Mouse (Mus musculus) limb, embryonic 10.5 days (tissue): Measurements from ENCODE around the gene Adam19. TPM values are rescaled to one million over a fixed set of nuclear protein-coding genes. Genes with fewer than 3 reads are reported as not detected.
A peak's percentile ranks its signal among the peaks of the same experiment; 100 is the strongest.

Source experiments
- DNase-seq: peaks from one replicate; pipeline ENCODE4 v3.0.0-alpha.2; 2017; ENCODE audit warnings: low spot score
- H3K27ac ChIP-seq: fragments of 300-500 bp; sonication (generic); 2 replicates; pipeline ENCODE4 v1.5.1; 2016; ENCODE audit warnings: mild to moderate bottlenecking
- H3K27me3 ChIP-seq: fragments of 300-500 bp; sonication (generic); 2 replicates; pipeline ENCODE4 v1.6.1; 2016; ENCODE audit warnings: low read depth, mild to moderate bottlenecking; ENCODE audit not compliant: poor library complexity, severe bottlenecking
- H3K36me3 ChIP-seq: fragments of 300-500 bp; sonication (generic); 2 replicates; pipeline ENCODE4 v1.6.1; 2016; ENCODE audit warnings: mild to moderate bottlenecking, moderate library complexity
- H3K4me1 ChIP-seq: fragments of 300-500 bp; sonication (generic); 2 replicates; pipeline ENCODE4 v1.6.1; 2016
- H3K4me3 ChIP-seq: fragments of 300-500 bp; sonication (generic); 2 replicates; pipeline ENCODE4 v1.5.1; 2016; ENCODE audit warnings: mild to moderate bottlenecking, moderate library complexity
- H3K9me3 ChIP-seq: fragments of 300-500 bp; sonication (generic); replicated peaks from 2 replicates; pipeline ENCODE4 v1.6.1; 2016; ENCODE audit warnings: mild to moderate bottlenecking
- WGBS: fragments of 180-500 bp; shearing (Covaris S2); methylation state at CpG from one replicate; pipeline ENCODE4 v1.1.7; 2016; 5-methylcytosine and 5-hydroxymethylcytosine counted together
- polyA plus RNA-seq: library from polyadenylated mRNA; unstranded; fragments of >200 nt; fragmentation: Nextera tagmentation; extraction: Ambion mirVana; gene quantifications from 2 replicates; pipeline ENCODE4 v1.2.1, GENCODE M21; 2016

The Adam19 gene
- polyA plus RNA-seq: 10.8 and 14.4 TPM in 2 replicates

DNA sequence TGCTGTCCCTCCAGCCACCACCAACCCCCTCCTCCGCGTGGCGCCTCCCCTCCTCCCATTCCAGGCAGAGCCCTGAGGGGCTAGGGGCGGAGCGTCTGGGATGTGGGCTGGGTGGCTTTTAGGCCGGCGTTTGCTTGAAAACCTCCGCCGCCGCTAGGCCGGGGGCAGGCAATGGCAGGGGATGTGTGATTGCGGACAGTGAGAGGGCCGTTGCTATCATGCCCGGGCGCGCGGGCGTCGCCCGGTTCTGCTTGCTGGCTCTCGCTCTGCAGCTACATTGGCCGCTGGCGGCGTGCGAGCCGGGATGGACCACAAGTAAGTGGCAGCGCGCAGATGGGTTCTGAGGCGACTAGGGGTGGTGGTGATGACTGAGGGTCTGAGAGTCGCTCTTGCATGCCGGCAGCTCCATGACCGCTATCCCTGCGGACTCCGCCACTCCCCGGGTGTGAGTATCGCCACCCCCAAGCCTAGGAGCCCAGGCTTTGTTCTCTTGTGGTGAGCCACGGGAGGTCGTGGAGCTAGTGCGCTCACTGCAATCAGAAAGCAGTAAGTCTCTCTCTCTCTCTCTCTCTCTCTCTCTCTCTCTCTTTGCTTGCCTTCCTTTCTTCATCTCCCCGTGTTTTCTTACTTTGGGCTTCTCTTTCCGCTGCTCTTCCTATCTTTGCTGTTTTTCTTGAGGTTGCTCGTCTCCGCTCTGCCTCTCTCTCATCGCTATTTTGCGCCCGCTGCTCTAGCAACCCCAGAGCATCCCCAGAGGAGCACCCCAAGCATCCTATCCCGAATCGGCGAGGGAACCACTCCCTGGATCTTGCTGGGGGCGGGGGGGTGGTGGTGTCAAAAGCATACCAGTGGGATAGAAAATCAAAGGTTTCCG lies at the start of gene Adam19:
Gene Adam19 (plus strand): TSS at position 97 of the 874 bp plus-strand sequence.
- Histone ChIP-seq H3K9me3 (no peaks in the 10 kb centered on the region), H3K27ac (peak within 1 kb of the TSS; percentile 93), H3K4me1 (peaks cover 43% of the 10 kb centered on the region), H3K36me3 (peaks cover 6% of the 10 kb centered on the region; the same call in 1 of the 2 replicates), H3K27me3 (peaks cover 11% of the 10 kb centered on the region; the same call in 1 of the 2 replicates), H3K4me3 (peak within 1 kb of the TSS; percentile 81)
- peak; percentile 87 for DNase-seq
- WGBS: under 1% methylated on average over 51 of the region's 51 CpGs

- WGBS: 28% methylated on average over 6 of the region's 6 CpGs
Measured at GRCm38 (mm10) chr11:46016061-46016460, 39.7 kb upstream of the Adam19 start.

DNA sequence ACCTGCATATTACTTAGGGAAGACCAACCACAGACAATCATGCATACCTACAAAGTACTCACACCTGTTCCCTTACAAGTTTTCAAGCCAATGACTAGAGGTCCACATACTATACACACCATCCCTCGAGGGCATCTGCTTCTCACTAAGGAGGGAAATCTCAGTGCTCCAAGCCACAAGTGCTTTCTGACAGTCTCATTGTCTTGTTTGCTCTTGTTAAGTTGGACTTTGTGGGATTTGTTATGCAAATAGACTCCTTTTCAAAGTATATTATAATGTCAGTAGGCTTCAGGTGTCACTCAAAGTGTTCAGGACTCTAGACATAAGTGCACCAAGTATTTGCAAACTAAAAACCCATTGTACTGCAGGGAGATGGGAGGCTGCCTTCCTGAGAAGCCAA lies 35.5 kb upstream of the Adam19 start:
- H3K36me3 ChIP-seq: no peaks in the 10 kb centered on the region
- no peaks in the 10 kb centered on the region for H3K9me3 ChIP-seq
- no peak overlapping the region for H3K4me3 ChIP-seq
- H3K4me1 ChIP-seq: no peaks in the 10 kb centered on the region
- no peaks in the 10 kb centered on the region for H3K27me3 ChIP-seq
- 78% methylated on average over 1 of the region's 1 CpGs for WGBS
- DNase-seq: no peak
- H3K27ac ChIP-seq: no peak overlapping the region

More at GRCm38 (mm10) chr11:46016061-46016460, 39.7 kb upstream of the Adam19 start:
- Histone ChIP-seq H3K27ac (no peak overlapping the region), H3K27me3 (no peaks in the 10 kb centered on the region), H3K4me1 (no peaks in the 10 kb centered on the region), H3K4me3 (no peak overlapping the region), H3K36me3 (no peaks in the 10 kb centered on the region), H3K9me3 (no peaks in the 10 kb centered on the region)
- peak; percentile 83 for DNase-seq

- Histone ChIP-seq H3K27ac (no peak overlapping the region), H3K9me3 (no peaks in the 10 kb centered on the region), H3K4me3 (no peak overlapping the region), H3K27me3 (no peaks in the 10 kb centered on the region), H3K4me1 (no peaks in the 10 kb centered on the region), H3K36me3 (no peaks in the 10 kb centered on the region)
- DNase-seq: no peak
Measured at GRCm38 (mm10) chr11:46021850-46022249, 33.9 kb upstream of the Adam19 start.

DNA sequence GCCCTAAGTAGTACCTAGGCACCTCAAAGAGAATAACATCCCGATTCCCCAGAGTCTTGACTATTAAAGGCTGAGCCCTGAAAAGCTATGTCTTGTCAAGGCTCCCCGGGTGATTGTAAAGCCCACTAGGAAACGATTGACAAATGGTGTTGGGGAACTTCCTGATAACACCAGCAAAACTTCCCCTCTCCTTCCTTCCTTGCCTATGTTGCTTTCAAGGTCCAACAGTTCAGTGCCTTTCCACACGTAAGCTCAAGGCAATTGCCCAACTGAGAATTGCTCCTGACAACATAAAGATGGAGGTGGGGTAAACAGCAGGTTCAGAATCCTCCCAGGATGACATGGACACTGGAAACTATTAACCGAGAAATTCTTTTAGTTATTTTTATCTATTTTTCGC lies 32.8 kb upstream of the Adam19 start:
- Histone ChIP-seq H3K4me1 (no peaks in the 10 kb centered on the region), H3K27ac (no peak overlapping the region), H3K9me3 (no peaks in the 10 kb centered on the region), H3K4me3 (no peak overlapping the region), H3K27me3 (no peaks in the 10 kb centered on the region), H3K36me3 (no peaks in the 10 kb centered on the region)
- 80% methylated on average over 6 of the region's 6 CpGs for WGBS
- no peak for DNase-seq

- no peak overlapping the region for H3K4me3 ChIP-seq
- H3K36me3 ChIP-seq: no peaks in the 10 kb centered on the region
- H3K27ac ChIP-seq: no peak overlapping the region
- H3K4me1 ChIP-seq: peaks cover 5% of the 10 kb centered on the region
- no peaks in the 10 kb centered on the region for H3K27me3 ChIP-seq
- DNase-seq: peak; percentile 33
- 64% methylated on average over 7 of the region's 7 CpGs for WGBS
- H3K9me3 ChIP-seq: no peaks in the 10 kb centered on the region
Measured at GRCm38 (mm10) chr11:46025962-46026392, 29.8 kb upstream of the Adam19 start.

DNA sequence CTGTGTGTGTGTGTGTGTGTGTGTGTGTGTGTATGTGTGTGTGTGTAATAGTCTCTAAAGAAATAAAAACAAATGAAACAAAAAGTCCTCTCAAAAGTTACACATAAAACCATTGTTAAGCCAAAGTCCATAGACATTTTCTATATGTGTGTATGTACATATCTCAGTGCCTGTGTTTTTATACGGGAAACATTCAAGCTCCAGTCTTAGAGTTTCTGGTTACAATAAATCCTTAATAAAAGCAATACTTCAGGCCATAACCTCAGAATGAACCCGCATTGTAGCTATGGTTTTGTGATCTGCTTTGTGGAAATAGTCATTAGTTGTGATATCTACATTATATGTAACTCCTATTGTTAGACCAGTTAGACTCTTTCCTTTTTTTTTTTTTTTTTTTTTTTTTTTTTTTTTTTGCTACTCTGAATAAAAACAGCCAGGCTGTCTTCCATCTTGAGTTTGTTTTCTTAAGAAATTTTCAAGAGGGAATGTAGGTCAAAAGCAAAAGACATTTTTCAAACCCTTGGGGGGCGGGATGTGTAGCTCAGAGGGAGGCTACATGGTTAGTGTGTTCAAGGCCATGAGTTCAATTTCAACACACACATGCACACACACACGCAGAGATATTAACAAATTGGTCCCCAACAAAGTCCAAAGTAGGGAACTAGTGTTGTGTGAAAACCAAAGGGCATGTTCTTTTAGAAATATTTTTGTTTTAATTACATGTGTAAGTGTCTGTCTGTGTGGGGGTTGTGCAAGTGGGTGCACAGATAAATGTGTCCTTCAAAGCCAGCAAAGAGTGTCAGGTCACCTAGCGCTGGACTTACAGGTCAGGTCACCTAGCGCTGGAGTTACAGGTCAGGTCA lies 27.6 kb upstream of the Adam19 start:
- no peak overlapping the region for H3K4me3 ChIP-seq
- no peaks in the 10 kb centered on the region for H3K9me3 ChIP-seq
- WGBS: 88% methylated on average over 6 of the region's 6 CpGs
- H3K4me1 ChIP-seq: peaks cover 11% of the 10 kb centered on the region
- no peaks in the 10 kb centered on the region for H3K27me3 ChIP-seq
- no peak for DNase-seq
- no peaks in the 10 kb centered on the region for H3K36me3 ChIP-seq
- no peak overlapping the region for H3K27ac ChIP-seq

GRCm38 (mm10) chr11:46029485-46029884 lies 26.3 kb upstream of the Adam19 start:
- DNase-seq: no peak

GRCm38 (mm10) chr11:46030026-46030425 lies 25.8 kb upstream of the Adam19 start:
- Histone ChIP-seq H3K4me3 (no peak overlapping the region), H3K9me3 (no peaks in the 10 kb centered on the region), H3K36me3 (no peaks in the 10 kb centered on the region), H3K27me3 (no peaks in the 10 kb centered on the region), H3K27ac (no peak overlapping the region), H3K4me1 (peaks cover 11% of the 10 kb centered on the region)
- DNase-seq: no peak
- 76% methylated on average over 2 of the region's 2 CpGs for WGBS

More at GRCm38 (mm10) chr11:46029485-46029884, 26.3 kb upstream of the Adam19 start:
- no peaks in the 10 kb centered on the region for H3K27me3 ChIP-seq
- no peaks in the 10 kb centered on the region for H3K36me3 ChIP-seq
- no peak overlapping the region for H3K27ac ChIP-seq
- H3K4me1 ChIP-seq: peaks cover 11% of the 10 kb centered on the region
- H3K9me3 ChIP-seq: no peaks in the 10 kb centered on the region
- 83% methylated on average over 2 of the region's 2 CpGs for WGBS
- no peak overlapping the region for H3K4me3 ChIP-seq

GRCm38 (mm10) chr11:46031470-46031869 lies 24.3 kb upstream of the Adam19 start:
- peaks cover 11% of the 10 kb centered on the region for H3K4me1 ChIP-seq
- no peak for DNase-seq
- no peaks in the 10 kb centered on the region for H3K9me3 ChIP-seq
- 62% methylated on average over 3 of the region's 3 CpGs for WGBS
- H3K27me3 ChIP-seq: no peaks in the 10 kb centered on the region
- H3K4me3 ChIP-seq: no peak overlapping the region
- no peaks in the 10 kb centered on the region for H3K36me3 ChIP-seq
- no peak overlapping the region for H3K27ac ChIP-seq

GRCm38 (mm10) chr11:46032956-46033355 lies 22.8 kb upstream of the Adam19 start:
- Histone ChIP-seq H3K27me3 (no peaks in the 10 kb centered on the region), H3K27ac (no peak overlapping the region), H3K9me3 (no peaks in the 10 kb centered on the region), H3K36me3 (no peaks in the 10 kb centered on the region), H3K4me1 (peaks cover 11% of the 10 kb centered on the region), H3K4me3 (no peak overlapping the region)
- WGBS: 91% methylated on average over 7 of the region's 7 CpGs
- no peak for DNase-seq

- Histone ChIP-seq H3K9me3 (no peaks in the 10 kb centered on the region), H3K36me3 (no peaks in the 10 kb centered on the region), H3K4me1 (peaks cover 21% of the 10 kb centered on the region), H3K4me3 (no peak overlapping the region), H3K27me3 (no peaks in the 10 kb centered on the region), H3K27ac (no peak overlapping the region)
- 95% methylated on average over 10 of the region's 10 CpGs for WGBS
- DNase-seq: no peak
Measured at GRCm38 (mm10) chr11:46036374-46036773, 19.4 kb upstream of the Adam19 start.

GRCm38 (mm10) chr11:46038901-46039300 lies 16.9 kb upstream of the Adam19 start:
- Histone ChIP-seq H3K27ac (peak overlapping the region; percentile 72), H3K27me3 (no peaks in the 10 kb centered on the region), H3K36me3 (no peaks in the 10 kb centered on the region), H3K9me3 (no peaks in the 10 kb centered on the region), H3K4me1 (peaks cover 15% of the 10 kb centered on the region), H3K4me3 (no peak overlapping the region)
- peak; percentile 39 for DNase-seq
- 75% methylated on average over 15 of the region's 15 CpGs for WGBS
